Mouse (Mus musculus) urinary bladder, postnatal 25 days (tissue): ENCODE results near the gene Rnf214.

ENCODE experiments used
- DNase-seq: peaks from one replicate; pipeline ENCODE4 v3.0.0; 2022; ENCODE audit warnings: low spot score

The Rnf214 gene

GRCm38 (mm10) chr9:45935628-45936210, 29.0 kb upstream of the Rnf214 start, which contains the start of gene Tagln:
TSS of gene Tagln (minus strand) at chr9:45936058.
- DNase-seq: peak; percentile 35

GRCm38 (mm10) chr9:45932571-45933415, 26.1 kb upstream of the Rnf214 start:
- DNase-seq: no peak

- no peak for DNase-seq
These were observed 25.2 kb upstream of the Rnf214 start for GRCm38 (mm10) chr9:45931958-45932357.

GRCm38 (mm10) chr9:45929285-45929684, 22.6 kb upstream of the Rnf214 start:
- no peak for DNase-seq

- no peak for DNase-seq
These were observed 13.2 kb upstream of the Rnf214 start for GRCm38 (mm10) chr9:45919895-45920294.

- DNase-seq: no peak
These were observed 10.6 kb upstream of the Rnf214 start for GRCm38 (mm10) chr9:45917041-45917934.

- DNase-seq: no peak
These were observed 8.9 kb upstream of the Rnf214 start for GRCm38 (mm10) chr9:45915659-45916058.

- peak; percentile 51 for DNase-seq
These were observed 5.0 kb upstream of the Rnf214 start for GRCm38 (mm10) chr9:45911673-45912072.

- DNase-seq: no peak
These were observed 4.3 kb upstream of the Rnf214 start for GRCm38 (mm10) chr9:45910995-45911394.

GRCm38 (mm10) chr9:45907078-45907428, 342 bp upstream of the Rnf214 start:
- no peak for DNase-seq

- DNase-seq: no peak
These were observed 887 bp downstream of the Rnf214 start for GRCm38 (mm10) chr9:45905811-45906237.

- no peak for DNase-seq
These were observed 1.5 kb downstream of the Rnf214 start for GRCm38 (mm10) chr9:45905196-45905595.

- DNase-seq: no peak
These were observed 13.0 kb downstream of the Rnf214 start for GRCm38 (mm10) chr9:45893681-45894080.

GRCm38 (mm10) chr9:45877928-45878327, 28.8 kb downstream of the Rnf214 start:
- peak; percentile 33 for DNase-seq

GRCm38 (mm10) chr9:45870265-45870664, 36.4 kb downstream of the Rnf214 start:
- DNase-seq: no peak

GRCm38 (mm10) chr9:45869181-45869580, 37.5 kb downstream of the Rnf214 start:
- no peak for DNase-seq

GRCm38 (mm10) chr9:45861813-45862212, 44.9 kb downstream of the Rnf214 start:
- DNase-seq: no peak

GRCm38 (mm10) chr9:45859364-45859763, 47.3 kb downstream of the Rnf214 start:
- no peak for DNase-seq

GRCm38 (mm10) chr9:45854136-45854535, 52.6 kb downstream of the Rnf214 start:
- DNase-seq: no peak

GRCm38 (mm10) chr9:45853695-45854094, 53.0 kb downstream of the Rnf214 start:
- no peak for DNase-seq

- DNase-seq: no peak
These were observed 54.9 kb downstream of the Rnf214 start for GRCm38 (mm10) chr9:45851776-45852175.

- no peak for DNase-seq
These were observed 55.4 kb downstream of the Rnf214 start for GRCm38 (mm10) chr9:45851330-45851729.
